Mouse (Mus musculus): Measurements from ENCODE around the gene Efna1. TPM values are rescaled to one million over a fixed set of nuclear protein-coding genes. Genes with fewer than 3 reads are reported as not detected.

Efna1 gene
- polyA plus RNA-seq (2012; rRNA removed): 3.6 and 3.7 TPM in 2 replicates

DNA sequence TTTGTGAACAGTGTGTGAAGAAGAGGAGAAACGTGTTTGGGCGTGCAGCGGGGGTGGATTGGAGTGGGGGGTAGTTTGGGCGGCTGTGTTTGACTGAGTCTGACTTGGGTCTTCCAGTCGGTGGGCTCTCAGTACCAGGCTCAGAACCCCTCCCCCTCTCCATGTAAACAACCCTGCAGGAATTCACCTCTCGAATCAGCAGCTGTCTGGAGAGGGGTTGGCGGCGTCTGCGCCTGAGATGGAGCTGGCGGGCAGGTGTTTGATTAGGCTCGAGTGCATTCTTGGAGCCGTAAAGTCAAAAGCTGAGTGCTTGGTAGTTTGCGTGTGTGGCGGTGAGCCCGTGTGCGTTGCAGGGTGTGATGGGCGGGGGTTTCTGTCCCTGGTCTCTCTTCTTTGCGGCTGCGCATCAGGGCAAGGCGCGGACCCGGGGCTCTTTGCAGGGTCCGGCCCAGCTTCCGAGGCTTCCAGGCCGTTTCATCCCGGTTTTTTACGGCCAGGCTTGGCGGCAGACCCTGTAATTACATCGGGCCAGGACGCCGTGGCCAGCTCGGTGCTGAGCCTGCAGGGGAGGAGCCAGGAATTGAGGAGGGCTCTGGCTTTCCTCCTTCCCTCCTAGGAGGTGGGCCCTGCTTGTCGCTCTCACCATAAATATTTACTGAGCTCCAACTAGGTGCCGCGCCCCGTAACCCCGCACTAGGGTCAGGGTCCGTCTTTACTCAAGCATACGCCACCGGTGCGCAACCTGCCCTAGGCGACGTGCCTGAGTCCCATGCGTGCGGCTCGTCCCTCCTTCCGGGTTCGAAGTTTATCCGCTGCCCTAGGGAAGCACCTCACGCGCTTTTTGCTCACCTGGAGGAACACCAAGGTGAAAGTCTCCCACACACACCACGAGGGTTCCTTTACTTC lies at the start of gene Efna1:
TSS of gene Efna1 (minus strand) at position 537 of the 906 bp plus-strand sequence.

DNA sequence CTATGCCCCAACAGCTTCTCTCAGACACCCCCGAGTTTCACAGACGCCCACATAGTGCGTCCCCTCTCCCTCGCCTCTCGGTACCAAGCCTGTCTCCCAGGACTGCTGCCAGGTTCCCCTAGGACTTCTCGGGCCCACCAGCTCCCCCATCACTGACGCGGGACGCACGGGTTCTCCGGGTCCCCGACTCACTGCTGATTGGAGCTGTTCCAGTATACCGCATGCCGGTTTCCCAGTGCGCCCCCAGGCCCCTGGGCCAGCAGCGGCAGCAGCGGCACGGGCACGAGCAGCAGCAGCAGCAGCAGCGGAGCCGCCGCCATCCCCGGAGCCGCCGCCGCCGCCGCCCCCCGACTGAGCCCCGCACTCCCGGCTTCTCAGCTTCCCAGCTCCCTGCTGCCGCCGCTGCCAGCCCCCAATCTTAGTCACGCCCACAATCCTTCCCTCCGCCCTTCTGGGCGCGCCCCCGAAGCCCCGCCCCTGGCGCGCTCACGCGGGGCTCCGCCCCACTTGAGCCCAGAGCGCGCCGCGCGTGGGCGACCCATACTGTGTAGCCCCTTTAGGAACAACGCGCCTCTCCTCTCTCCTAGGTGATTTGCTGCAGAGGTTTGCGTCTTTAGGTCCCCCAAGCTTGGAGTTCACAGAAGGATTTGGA lies 41.7 kb upstream of the Efna1 start, which contains the start of gene Efna3:
TSS of gene Efna3 (minus strand) at position 452 of the 652 bp plus-strand sequence.

DNA sequence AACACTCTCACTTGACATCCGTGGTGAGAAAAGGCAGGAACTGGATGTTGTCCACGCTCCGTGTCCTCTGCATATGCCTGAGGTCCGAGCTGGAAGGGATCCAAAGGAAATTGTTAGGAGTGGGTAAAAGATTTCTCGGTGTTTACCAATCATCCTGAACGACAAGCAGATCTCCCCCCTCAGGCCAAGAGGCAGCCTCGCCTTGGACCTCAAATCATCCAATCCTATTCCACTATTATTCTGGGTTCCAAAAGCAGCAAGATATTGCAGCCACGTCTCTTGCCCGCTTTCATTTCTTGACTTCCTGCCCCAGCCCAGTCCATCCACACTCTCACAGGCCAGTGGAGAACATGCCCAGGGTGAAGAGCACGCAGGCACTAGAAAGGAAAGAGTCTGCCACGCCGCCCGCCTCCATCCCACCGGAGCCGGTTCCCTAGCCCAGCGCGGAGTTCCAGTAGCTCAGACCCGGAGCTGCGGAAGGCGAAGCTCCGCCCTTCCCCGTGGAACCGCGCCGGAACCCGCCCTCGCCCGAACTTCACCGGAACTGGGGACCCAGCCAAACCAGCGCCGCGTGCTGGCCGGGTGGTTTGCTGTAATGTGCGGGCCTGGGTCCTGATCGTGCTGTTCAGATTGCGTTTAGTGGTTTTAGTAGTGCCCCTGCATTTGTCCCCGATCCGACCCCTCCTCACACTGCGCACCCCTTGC lies 10.7 kb downstream of the Efna1 start, which contains the start of gene Slc50a1:
TSS of gene Slc50a1 (minus strand) at position 520 of the 705 bp plus-strand sequence.

DNA sequence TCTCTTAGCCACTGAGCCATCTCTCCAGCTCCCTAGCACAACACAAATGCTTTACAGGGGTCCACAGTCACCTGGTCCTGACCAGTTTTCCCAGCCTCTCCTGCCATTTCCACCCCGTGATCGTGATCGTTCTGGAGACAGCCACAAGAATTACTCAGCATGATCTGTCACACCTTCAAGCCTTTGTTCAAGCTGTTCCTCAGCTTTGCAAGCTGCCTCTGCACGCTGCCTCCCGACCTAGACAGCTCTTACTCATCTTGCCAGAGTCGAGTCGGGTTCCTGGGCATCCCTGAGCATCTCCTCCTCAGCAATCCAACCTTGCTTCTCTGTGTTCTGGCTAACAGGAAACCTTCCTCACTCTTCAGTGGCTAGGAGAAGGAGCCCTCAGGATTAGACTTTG lies 21.9 kb downstream of the Efna1 start, which contains the start of gene Dpm3:
TSS of gene Dpm3 (plus strand) at position 283 of the 400 bp plus-strand sequence.

DNA sequence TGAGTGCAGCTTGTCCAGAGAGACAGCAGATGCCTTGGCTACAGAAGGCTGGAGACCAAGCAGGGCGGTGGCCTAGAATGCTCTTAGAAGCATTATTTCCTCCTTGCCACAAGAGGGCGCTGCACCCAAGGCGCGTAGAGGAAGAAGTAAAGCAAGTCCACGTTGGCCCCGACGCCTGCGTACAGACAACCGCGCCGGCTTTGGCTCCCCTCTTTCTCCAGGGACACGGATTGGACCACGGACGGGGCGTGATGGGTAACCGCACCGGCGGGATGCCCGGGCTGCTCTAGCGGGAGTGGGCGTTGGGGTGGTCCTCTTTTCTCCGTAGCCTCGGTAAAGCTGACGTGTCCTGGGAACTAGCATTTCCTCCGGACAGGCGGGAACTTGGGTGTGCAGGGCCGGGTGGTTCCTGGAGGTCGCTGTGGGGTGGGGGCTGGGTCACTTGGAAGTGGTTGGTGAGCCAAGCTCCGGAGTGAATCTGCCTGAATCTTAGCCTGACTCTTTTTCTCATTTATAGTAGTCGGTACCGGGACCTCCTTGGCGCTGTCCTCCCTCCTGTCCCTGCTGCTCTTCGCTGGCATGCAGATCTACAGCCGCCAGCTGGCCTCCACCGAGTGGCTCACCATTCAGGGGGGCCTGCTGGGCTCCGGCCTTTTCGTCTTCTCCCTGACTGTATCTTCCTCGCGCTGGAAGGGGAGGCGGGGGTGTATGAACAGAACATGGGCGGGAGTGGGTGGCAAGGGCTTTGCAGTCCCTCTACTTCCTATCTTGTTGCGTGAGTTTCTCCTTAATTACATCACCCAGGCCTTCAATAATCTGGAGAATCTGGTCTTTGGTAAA lies 34.5 kb downstream of the Efna1 start, which contains the start of gene Trim46:
TSS of gene Trim46 (minus strand) at position 49 of the 840 bp plus-strand sequence.

DNA sequence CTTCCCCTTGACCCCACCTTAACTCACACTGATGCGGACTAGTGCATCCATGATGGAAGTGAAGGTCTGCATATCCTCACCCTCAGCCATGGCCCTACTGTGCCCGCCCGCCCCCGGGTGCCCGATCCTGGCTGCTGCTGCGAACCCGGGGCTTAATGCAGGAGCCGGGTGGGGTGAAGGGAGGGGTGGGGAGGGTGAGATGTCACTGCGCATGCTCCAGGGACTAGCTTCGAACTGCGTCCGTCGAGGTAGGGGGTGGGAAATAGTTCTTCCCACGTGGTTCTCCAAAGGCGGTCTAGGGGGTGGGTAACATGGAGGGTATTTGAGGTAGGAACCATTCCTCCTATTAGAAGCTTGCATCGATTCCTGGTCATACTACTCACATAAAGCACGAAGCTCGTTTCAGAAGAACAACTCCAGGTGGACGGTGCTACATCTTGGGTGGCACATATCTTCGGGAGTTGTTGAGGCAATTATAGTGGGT lies 35.2 kb downstream of the Efna1 start, which contains the start of gene Krtcap2:
TSS of gene Krtcap2 (plus strand) at position 279 of the 484 bp plus-strand sequence.

DNA sequence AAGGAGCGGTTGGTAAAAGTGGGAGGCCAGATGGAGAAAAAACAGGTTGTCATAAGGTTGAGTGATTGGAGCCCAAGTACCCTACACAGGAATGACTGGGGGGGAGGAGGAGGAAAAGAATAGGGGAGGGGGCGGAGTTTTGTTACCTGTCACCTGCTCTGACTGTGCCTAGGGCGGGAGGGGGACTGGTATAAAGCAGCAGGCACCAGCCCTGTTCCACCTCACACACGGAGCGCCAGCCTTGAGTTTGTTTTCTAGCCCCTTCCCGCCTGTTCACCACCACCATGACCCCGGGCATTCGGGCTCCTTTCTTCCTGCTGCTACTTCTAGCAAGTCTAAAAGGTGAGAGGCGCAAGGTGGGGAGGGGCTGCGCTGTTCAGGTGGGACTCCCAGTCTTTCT lies 52.1 kb downstream of the Efna1 start, which contains the start of gene Muc1:
TSS of gene Muc1 (plus strand) at position 222 of the 400 bp plus-strand sequence.

DNA sequence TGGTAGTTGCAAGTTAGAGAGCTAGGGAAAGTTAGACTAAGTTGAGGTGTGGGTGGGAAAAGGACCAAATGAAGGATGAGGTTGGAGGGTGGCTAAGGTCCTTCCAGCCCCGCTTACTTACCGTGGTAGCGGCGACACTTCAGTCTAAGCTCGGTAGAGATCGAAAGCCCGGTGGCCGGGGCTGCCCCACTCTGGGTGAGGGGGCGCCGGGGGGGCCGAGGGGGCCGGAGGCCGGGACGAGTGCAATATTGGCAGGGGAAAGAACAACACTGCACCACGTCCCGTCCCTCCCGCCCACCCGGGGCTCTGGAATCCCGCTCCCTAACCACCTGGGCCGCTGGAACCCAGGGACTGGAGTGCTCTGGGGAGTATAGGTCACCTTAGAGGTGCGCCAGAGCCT lies 54.0 kb downstream of the Efna1 start, which contains the start of gene Mtx1:
TSS of gene Mtx1 (minus strand) at position 189 of the 400 bp plus-strand sequence.

Other genes with a start within 250 kb of the Efna1 start
- gene Rusc1, start 187.8 kb downstream of the Efna1 start, polyA plus RNA-seq (2012; rRNA removed): 4.5 and 5.2 TPM in 2 replicates
- gene Gm43738, start 180.0 kb downstream of the Efna1 start, polyA plus RNA-seq (2012; rRNA removed): not detected in 2 replicates
- gene Fdps, start 179.2 kb downstream of the Efna1 start, polyA plus RNA-seq (2012; rRNA removed): 120 and 142 TPM in 2 replicates
- 123 and 144 TPM in 2 replicates for gene Pklr, start 145.0 kb downstream of the Efna1 start, polyA plus RNA-seq (2012; rRNA removed)
- 0.23 and 0.28 TPM in 2 replicates for gene Hcn3, start 120.9 kb downstream of the Efna1 start, polyA plus RNA-seq (2012; rRNA removed)
- 26.2 and 28.4 TPM in 2 replicates for gene Clk2, start 116.3 kb downstream of the Efna1 start, polyA plus RNA-seq (2012; rRNA removed)
- gene Scamp3, start 103.7 kb downstream of the Efna1 start, polyA plus RNA-seq (2012; rRNA removed): 31.9 and 35.9 TPM in 2 replicates
- gene Fam189b, start 98.0 kb downstream of the Efna1 start, polyA plus RNA-seq (2012; rRNA removed): 3.6 and 3.7 TPM in 2 replicates
- gene Gba, start 78.2 kb downstream of the Efna1 start, polyA plus RNA-seq (2012; rRNA removed): 14.6 and 18.2 TPM in 2 replicates
- gene Thbs3, start 66.0 kb downstream of the Efna1 start, polyA plus RNA-seq (2012; rRNA removed): 1.1 and 3.1 TPM in 2 replicates
- gene Mtx1, start 54.1 kb downstream of the Efna1 start, polyA plus RNA-seq (2012; rRNA removed): 71.4 and 87.2 TPM in 2 replicates
- 0.08 and 0.14 TPM in 2 replicates for gene Muc1, start 52.1 kb downstream of the Efna1 start, polyA plus RNA-seq (2012; rRNA removed)
- 23.3 and 25.5 TPM in 2 replicates for gene Krtcap2, start 35.2 kb downstream of the Efna1 start, polyA plus RNA-seq (2012; rRNA removed)
- gene Trim46, start 34.8 kb downstream of the Efna1 start, polyA plus RNA-seq (2012; rRNA removed): 0.19 and 0.23 TPM in 2 replicates
- 82.7 and 87.0 TPM in 2 replicates for gene Dpm3, start 21.8 kb downstream of the Efna1 start, polyA plus RNA-seq (2012; rRNA removed)
- 14.5 and 16.6 TPM in 2 replicates for gene Slc50a1, start 10.6 kb downstream of the Efna1 start, polyA plus RNA-seq (2012; rRNA removed)
- 0.03 and 0.15 TPM in 2 replicates for gene Efna3, start 41.8 kb upstream of the Efna1 start, polyA plus RNA-seq (2012; rRNA removed)
- gene Efna4, start 56.9 kb upstream of the Efna1 start, polyA plus RNA-seq (2012; rRNA removed): 0.82 and 0.97 TPM in 2 replicates
- 5.7 and 6.1 TPM in 2 replicates for gene Adam15, start 68.9 kb upstream of the Efna1 start, polyA plus RNA-seq (2012; rRNA removed)
- 0.03 and 0.06 TPM in 2 replicates for gene Dcst2, start 80.8 kb upstream of the Efna1 start, polyA plus RNA-seq (2012; rRNA removed)
- 0.01 TPM in 1 of 2 replicates, not detected in the other for gene Dcst1, start 84.1 kb upstream of the Efna1 start, polyA plus RNA-seq (2012; rRNA removed)
- gene Zbtb7b, start 113.6 kb upstream of the Efna1 start, polyA plus RNA-seq (2012; rRNA removed): 5.4 and 7.3 TPM in 2 replicates
- gene Lenep, start 121.7 kb upstream of the Efna1 start, polyA plus RNA-seq (2012; rRNA removed): 0.49 and 0.61 TPM in 2 replicates
- 9.2 and 9.8 TPM in 2 replicates for gene Flad1, start 130.7 kb upstream of the Efna1 start, polyA plus RNA-seq (2012; rRNA removed)
- gene Cks1b, start 137.2 kb upstream of the Efna1 start, polyA plus RNA-seq (2012; rRNA removed): 124 and 141 TPM in 2 replicates
- 34.7 and 39.6 TPM in 2 replicates for gene Shc1, start 137.3 kb upstream of the Efna1 start, polyA plus RNA-seq (2012; rRNA removed)
- 13.1 and 15.0 TPM in 2 replicates for gene Pygo2, start 149.1 kb upstream of the Efna1 start, polyA plus RNA-seq (2012; rRNA removed)
- 2.9 and 3.3 TPM in 2 replicates for gene Pbxip1, start 155.6 kb upstream of the Efna1 start, polyA plus RNA-seq (2012; rRNA removed)
- gene Pmvk, start 173.4 kb upstream of the Efna1 start, polyA plus RNA-seq (2012; rRNA removed): 33.0 and 35.2 TPM in 2 replicates
- 0.01 and 0.08 TPM in 2 replicates for gene Kcnn3, start 239.0 kb upstream of the Efna1 start, polyA plus RNA-seq (2012; rRNA removed)